Mouse (Mus musculus) liver, postnatal 0 days (tissue): ENCODE data around the gene Gm10256. TPM values are rescaled to one million over a fixed set of nuclear protein-coding genes. Genes with fewer than 3 reads are reported as not detected.
"Not testable (repeated sequence)": the region's sequence is repeated elsewhere in the genome, so short reads cannot be mapped to it uniquely, and the experiment has no call there.

Experiments
- ATAC-seq: fragments of 200-750 bp; cut with Nextera tagmentation; 2 replicates; pipeline ENCODE4 v1.8.0; 2017; ENCODE audit warnings: mild to moderate bottlenecking, moderate library complexity
- DNase-seq: peaks from one replicate; pipeline ENCODE4 v3.0.0-alpha.2; 2016
- H3K27ac ChIP-seq: fragments of 300-500 bp; sonication (generic); 2 replicates; pipeline ENCODE4 v1.5.1; 2014; ENCODE audit warnings: antibody characterized with exemption, moderate library complexity, mild to moderate bottlenecking, low read depth
- H3K27me3 ChIP-seq: fragments of 300-500 bp; sonication (generic); 2 replicates; pipeline ENCODE4 v1.6.1; 2014; ENCODE audit warnings: low read length, control low read depth, mixed read lengths; ENCODE audit not compliant: insufficient read depth
- H3K36me3 ChIP-seq: fragments of 300-500 bp; sonication (generic); replicated peaks from 2 replicates; pipeline ENCODE4 v1.6.1; 2014; ENCODE audit warnings: mild to moderate bottlenecking, control low read depth, low read length, moderate library complexity, mixed read lengths; ENCODE audit not compliant: insufficient read depth
- H3K4me1 ChIP-seq: fragments of 300-500 bp; sonication (generic); 2 replicates; pipeline ENCODE4 v1.6.1; 2014; ENCODE audit warnings: antibody characterized with exemption, mild to moderate bottlenecking, control low read depth; ENCODE audit not compliant: insufficient read depth
- H3K4me2 ChIP-seq: fragments of 300-500 bp; sonication (generic); 2 replicates; pipeline ENCODE4 v1.6.1; 2014; ENCODE audit warnings: low read depth, mild to moderate bottlenecking, low read length, moderate library complexity, mixed read lengths
- H3K4me3 ChIP-seq: fragments of 300-500 bp; sonication (generic); 2 replicates; pipeline ENCODE4 v1.5.1; 2014; ENCODE audit warnings: low read depth, low read length
- H3K9ac ChIP-seq: fragments of 300-500 bp; sonication (generic); replicated peaks from 2 replicates; pipeline ENCODE4 v1.6.1; 2014; ENCODE audit warnings: mild to moderate bottlenecking, moderate library complexity
- H3K9me3 ChIP-seq: fragments of 300-500 bp; sonication (generic); 2 replicates; pipeline ENCODE4 v1.6.1; 2016; ENCODE audit warnings: mild to moderate bottlenecking, control low read depth, low read length, mixed read lengths
- WGBS: fragments of 180-500 bp; shearing (Covaris S2); extraction: QIAGEN DNeasy Blood & Tissue Kit; methylation state at CpG from one replicate; pipeline ENCODE4 v1.1.7; 2014; ENCODE audit not compliant: insufficient replicate concordance; 5-methylcytosine and 5-hydroxymethylcytosine counted together
- polyA plus RNA-seq: library from polyadenylated mRNA; unstranded; fragments of >200 nt; fragmentation: Nextera tagmentation; extraction: Ambion mirVana; gene quantifications from 2 replicates; pipeline ENCODE4 v1.2.1, GENCODE M21; 2015

The Gm10256 gene
- not detected in 2 replicates for polyA plus RNA-seq

- H3K27ac ChIP-seq, H3K27me3 ChIP-seq, H3K4me3 ChIP-seq, H3K4me2 ChIP-seq, DNase-seq, H3K9me3 ChIP-seq, H3K9ac ChIP-seq, H3K4me1 ChIP-seq, ATAC-seq, H3K36me3 ChIP-seq: not testable (repeated sequence)
- WGBS: no CpG with 5 or more reads among the region's 9 CpGs
Measured at GRCm38 (mm10) chrY:2830380-2830779, at the start of gene Gm10256, which contains the start of gene Rbmy. Gene Gm10256 (plus strand): TSS chrY:2830699. Gene Rbmy (plus strand): TSS chrY:2830680.

GRCm38 (mm10) chrY:2796105-2796504 is 34.4 kb upstream of the Gm10256 start, which contains the start of gene Gm4064:
Gene Gm4064 (minus strand): TSS chrY:2796205.
- not testable (repeated sequence) for H3K9ac ChIP-seq, H3K9me3 ChIP-seq, H3K4me2 ChIP-seq, H3K4me3 ChIP-seq, H3K27me3 ChIP-seq, H3K36me3 ChIP-seq, DNase-seq, H3K27ac ChIP-seq, H3K4me1 ChIP-seq, ATAC-seq
- WGBS: no CpG with 5 or more reads among the region's 8 CpGs

DNA sequence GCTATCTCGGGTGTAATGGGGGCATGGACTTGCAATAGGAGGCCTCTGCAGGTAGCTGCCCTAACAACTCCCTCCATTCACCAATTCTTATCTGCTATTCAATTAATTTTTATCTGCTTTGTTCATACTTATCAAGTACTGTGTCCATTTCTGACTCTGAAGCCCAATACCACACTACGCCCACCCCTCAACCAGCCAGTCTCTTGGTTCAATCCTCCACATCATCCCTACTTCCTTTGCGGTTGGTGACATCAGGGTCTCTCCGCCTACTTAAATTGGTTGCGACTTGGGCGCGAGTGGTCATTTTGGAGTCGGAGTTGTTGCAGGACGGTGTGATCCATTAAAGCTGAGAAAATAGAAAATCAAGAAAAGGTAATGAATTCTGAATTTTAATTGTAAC is 70.2 kb downstream of the Gm10256 start, which contains the start of gene Gm10352:
Gene Gm10352 (plus strand): TSS at position 301 of the 400 bp plus-strand sequence.
- not testable (repeated sequence) for DNase-seq, H3K4me1 ChIP-seq, H3K27me3 ChIP-seq, H3K4me3 ChIP-seq, H3K27ac ChIP-seq, H3K4me2 ChIP-seq, ATAC-seq, H3K9me3 ChIP-seq, H3K9ac ChIP-seq, H3K36me3 ChIP-seq
- WGBS: no CpG with 5 or more reads among the region's 9 CpGs

Other genes starting within 250 kb of the Gm10256 start
- not detected in 2 replicates for gene H2al2c, start 231.6 kb upstream of the Gm10256 start, polyA plus RNA-seq
- not detected in 2 replicates for gene Sry, start 167.0 kb upstream of the Gm10256 start, polyA plus RNA-seq
- not detected in 2 replicates for gene H2al2b, start 110.0 kb upstream of the Gm10256 start, polyA plus RNA-seq
- gene Gm4064, start 34.5 kb upstream of the Gm10256 start, polyA plus RNA-seq: not detected in 2 replicates
- gene Rbmy, start within 50 bp of the Gm10256 start, polyA plus RNA-seq: not detected in 2 replicates
- not detected in 2 replicates for gene Gm10352, start 70.3 kb downstream of the Gm10256 start, polyA plus RNA-seq
- gene Gm29289, start 101.9 kb downstream of the Gm10256 start, polyA plus RNA-seq: not detected in 2 replicates